Mouse (Mus musculus): ENCODE data around the gene Midn.

- TF ChIP-seq EP300 (IDR thresholded peaks at IDR 0.05; ENCODE audit: insufficient read depth, low read depth, low read length) (no peak), CTCF (IDR thresholded peaks at IDR 0.05; ENCODE audit: low read depth, low read length) (no peak), POLR2A (IDR thresholded peaks at IDR 0.05; ENCODE audit: insufficient read depth, low read length) (no peak)
Observed at GRCm38 (mm10) chr10:80098630-80099029, 49.4 kb upstream of the Midn start.
